Mouse (Mus musculus) thymus, postnatal 14 days (tissue): ENCODE data around the gene Tdrd1.

Experiments used
- DNase-seq: peaks from one replicate; pipeline ENCODE4 v3.0.0; 2021

Tdrd1 gene

DNA sequence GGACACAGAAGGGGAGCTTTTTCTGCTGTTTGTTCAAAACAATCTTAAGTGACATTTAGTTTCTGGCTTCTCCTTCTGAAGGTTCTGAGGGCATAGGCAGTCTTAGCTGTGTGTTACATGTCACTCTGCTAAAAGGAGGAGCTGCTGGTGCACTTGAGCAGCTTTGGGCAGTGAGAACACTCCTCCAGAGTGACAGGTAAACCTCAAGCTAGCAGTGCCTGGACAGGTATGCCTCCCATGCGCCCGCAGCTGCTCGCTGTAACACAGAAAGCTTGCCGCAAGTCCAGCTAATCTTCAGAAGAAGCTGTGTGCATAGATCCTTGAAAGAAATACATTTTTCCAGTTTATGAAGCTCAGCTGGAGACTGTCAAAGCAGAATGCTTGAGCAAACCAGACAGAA is 4.2 kb downstream of the Tdrd1 start:
- no peak for DNase-seq

DNA sequence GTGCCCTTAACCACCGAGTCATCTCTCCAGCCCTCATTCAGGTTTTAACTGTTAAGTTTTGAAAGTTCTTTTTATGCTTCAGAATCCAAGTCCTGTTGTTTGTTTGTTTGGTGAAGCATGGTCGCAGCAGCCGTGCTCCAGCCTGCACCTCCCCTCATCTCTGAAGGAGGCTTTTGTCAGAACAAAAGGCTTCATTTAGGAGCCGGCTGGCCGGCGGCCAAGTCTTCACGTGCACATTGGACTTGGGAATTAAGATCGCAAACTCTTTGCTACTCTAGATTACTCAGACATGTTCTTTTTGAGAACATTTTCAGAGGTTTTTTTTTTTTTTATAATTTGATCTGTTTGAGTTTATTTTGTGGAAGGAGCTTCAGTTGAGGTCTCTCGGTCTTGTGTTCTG is 9.3 kb downstream of the Tdrd1 start:
- no peak for DNase-seq

DNA sequence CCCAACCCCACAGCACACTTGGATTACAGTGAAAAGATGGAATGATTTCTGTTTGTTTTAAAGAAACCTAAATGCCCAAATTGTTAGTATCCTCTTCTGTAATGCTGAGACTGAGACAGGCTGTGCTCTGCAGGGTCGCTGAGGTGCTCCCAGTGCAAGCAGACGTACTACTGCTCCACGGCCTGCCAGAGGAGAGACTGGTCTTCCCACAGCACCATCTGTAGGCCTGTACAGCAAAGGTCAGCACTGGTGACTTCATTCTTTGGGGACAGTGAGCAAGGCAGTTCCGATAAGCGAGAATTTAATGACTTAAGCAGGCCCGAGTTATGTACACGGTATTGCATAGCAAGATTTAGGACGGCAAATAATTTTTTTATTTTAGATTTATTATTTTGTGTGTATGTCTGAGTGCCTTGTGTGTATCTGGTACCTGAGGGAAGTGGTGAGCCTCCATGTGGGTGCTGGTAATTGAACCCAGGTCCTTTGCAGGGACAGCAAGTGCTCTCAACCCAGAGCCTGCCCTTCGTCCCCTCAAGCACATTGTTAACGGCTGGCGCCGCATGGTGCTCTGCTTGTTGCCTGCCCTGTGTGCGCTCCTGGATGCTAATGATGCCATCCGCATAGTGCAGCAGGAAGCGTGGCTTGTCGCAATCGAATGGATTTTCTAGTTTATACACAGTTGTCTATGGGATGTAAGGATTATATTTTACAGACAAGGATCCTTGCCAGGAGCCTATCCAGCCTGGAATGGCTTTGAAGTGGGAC is 13.1 kb downstream of the Tdrd1 start:
- DNase-seq = no peak

DNA sequence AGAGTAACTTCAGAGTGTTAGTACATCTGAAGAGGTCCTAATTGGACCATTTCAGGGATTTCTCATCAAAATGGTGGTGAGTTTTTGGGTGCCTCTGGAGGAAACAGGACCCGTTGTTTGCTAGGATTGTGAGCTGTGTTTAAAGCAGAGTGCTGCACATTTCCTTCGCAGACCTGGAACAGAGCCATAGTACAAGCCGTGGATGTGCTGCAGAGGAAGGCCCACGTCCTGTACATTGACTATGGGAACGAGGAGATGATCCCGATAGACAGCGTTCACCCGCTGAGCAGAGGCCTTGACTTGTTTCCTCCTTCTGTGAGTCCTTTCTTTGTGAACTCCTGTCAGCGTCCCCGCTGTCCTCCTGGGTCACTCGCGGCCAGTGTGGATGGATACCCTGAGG is 17.0 kb downstream of the Tdrd1 start:
- DNase-seq = no peak

DNA sequence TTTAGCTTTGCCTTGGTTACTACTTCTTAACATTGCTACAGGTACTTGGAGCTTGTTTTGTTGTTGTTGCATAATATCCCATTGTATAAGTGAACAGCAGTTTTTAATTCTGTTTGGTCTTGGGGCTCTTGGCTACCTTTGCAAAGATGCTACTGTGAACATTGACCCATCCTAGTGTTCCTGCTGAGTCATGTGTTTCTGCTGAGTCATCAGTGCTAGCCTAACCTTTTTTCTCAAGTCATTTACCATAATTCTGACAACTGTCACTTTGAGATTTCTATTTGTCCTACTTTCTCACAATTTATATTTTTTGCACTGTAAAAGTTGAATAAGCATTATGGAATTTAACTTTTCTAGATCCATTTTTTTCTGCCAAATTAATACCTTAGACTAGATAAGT is 26.6 kb downstream of the Tdrd1 start:
- no peak for DNase-seq

DNA sequence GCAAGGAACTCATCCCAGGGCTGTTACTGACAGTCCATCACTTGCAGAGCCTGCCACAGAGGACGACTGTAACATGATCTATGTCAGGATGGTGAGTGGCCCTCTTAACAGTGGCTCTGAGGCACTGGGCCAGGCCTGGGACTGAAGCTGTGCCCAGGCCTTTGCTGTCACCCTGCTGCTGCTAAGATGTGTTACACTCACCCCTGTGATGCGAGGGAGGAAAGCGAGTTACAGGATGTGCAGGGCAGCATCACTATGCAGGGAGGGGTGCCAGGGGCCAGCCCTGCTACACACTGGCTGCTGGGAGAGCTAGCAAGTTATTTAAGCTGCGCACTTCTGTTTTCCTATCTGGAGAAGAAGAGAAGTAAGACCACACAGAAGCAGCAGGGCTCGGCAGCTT is 30.4 kb downstream of the Tdrd1 start:
- DNase-seq = no peak

DNA sequence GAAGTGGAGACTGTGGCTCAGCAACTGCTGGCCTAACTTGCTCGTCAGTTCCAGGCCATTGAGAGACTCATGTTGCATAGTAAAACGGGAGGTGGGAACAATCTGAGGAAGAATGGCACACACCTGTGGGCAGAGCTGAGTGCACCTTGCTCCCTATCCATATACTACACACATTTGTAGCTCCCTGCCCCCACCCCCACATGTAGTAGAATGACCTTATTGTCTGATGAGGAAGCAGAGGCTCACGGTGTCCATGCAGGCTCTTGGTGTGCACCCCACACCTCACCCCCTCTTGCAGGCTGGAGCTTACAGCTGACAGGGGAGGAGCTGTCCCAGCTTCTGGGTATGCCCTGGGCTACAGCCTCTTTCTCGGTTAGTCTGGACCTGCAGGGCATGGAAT is 41.7 kb downstream of the Tdrd1 start:
- no peak for DNase-seq

DNA sequence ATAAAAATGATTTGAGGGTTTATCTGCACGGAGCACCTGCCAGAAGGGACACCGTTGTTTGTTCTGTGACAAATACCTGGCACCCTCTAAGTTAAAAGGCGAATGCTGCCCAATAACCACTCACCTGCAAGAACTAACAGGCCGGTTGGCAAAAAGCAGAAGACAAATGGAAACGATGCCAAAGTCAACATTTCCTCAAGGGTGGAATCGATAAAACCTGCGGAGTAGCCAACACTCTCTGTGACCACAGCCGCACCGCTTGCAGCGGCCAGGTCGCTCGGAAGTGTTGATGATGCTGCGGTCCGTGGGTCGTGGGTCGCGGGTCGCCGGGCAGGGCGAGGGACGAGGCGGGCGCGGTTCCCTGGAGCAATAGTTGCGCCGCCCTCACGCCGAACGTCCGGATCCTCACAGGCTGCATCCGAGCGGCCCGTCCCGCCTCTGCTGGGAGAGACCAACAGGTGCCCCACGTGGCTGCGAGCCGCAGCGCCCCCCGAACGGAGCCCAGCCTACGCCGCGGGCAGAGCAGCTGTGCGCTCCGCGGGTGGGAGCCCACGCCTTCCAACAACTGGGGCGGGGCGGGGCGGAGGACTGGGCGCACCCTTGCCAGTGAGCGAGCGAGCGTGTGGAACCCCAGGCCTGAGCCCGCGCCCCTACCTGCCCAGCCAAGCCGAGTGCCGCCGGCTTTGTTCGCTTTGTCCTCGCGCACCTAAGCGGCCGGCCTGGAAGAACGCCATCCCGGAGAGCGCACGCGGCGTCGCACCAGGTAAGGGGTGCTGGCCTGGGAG is 48.0 kb downstream of the Tdrd1 start, which contains the start of gene Vwa2:
Gene Vwa2 (plus strand): TSS at position 434 of the 785 bp plus-strand sequence.
- DNase-seq = peak; percentile 54

DNA sequence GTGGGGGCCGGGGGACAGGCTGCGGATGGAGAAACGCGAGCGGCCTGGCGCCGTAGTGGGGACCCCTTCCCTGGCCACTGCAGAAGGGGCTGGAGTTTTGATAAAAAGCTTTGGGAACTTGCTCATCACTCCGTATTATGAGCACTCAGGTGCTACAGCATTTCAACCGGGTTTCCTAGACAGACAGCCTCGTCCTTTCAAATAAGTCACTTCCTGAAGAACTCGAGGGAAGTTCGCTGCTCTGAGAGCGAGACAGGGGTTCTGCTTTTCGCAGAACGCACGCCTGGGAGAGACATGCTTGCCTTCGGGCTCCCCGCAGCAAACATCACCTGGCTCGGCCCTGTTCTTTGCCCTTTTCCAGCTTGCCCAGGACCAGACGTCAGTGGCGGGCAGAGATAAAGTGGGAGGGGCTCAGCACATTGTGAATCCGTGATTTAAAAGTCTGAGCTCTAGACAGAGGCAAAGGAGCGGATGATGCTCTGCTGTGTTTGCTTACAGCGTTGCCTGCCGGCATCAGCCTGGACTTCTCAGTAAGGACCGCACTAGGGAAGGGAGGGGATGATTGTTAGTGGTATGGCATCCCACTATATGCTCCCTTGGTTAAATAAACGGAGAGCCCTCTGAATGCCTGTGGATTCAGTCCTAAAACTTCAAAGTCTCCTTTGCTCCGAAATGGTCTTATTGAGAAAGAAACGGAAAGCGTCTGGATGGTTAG is 48.7 kb downstream of the Tdrd1 start:
- no peak for DNase-seq

DNA sequence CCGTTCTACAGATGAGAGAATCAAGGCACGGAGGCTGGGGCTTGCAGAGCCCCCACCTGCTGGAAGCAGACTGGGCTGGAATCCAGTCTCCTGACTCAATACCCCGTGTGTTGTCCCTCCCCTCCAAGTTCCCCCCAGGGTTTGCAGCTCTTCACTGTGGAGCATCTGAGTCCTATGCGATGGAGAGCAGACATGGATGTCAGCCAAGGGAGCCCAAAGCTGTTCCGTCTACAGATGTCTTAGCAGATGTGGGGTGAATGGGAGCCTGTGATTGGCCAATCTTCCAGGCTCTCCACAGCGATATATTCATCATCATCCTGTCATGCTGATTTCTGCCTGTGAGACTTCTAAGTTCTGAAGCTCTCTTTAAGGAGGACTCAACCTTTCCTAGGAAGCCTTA is 51.4 kb downstream of the Tdrd1 start:
- DNase-seq = no peak

DNA sequence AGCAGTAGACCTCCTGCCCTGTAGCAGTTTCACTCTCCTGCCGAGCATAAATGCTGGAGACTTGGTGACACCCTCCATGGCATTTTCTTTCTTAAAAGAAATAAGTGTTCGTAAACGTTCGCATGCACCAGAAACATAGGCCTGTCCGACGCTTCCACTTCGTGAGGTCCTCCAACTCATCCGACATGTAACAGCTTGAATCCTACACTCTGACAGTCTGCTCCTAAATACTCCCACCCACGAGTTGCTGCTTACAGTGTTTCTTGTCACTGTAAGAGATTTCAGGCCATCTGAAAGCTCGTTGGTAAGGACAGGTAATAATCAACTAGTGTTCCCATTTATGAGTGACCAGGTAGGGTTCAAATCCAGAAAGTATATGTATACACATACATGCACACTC is 61.9 kb downstream of the Tdrd1 start:
- no peak for DNase-seq

DNA sequence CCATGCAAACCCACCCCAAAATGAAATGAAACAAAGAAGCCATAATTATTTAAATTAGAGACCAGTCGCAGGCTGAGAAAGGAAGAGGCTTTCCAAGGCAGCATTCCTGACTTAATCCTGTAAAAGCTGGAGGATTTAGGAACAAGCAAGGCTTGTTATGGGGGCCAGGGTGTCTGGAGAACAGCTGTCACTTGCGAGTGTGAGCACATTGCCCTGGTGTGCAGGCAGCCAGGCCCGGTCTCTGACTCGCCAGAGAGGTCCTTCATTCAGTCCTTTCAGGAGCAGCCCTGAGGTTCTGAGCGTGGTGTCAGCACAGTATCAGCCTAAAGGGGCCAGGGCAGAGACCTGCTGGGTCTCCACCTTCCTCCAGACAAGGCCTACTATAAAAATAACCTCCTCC is 62.6 kb downstream of the Tdrd1 start:
- DNase-seq = no peak

DNA sequence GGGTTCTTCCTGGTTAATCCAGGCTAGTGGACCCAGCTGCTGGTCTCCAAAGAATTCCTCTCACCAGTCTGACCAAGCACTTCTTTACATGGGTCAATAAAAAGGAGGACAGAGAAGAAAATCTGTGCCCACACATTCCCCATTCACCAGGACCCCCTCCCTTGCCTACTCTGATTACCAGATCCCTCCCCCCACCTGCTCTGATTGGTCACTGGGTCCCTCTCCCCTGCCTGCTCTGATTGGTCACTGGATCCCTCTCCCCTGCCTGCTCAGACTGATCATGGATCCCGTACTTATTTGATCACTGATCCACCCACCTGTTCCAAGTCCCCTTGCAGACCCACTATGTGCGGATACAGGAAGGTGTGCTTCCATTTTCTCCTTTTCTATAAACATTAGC is 65.4 kb downstream of the Tdrd1 start:
- DNase-seq = no peak

DNA sequence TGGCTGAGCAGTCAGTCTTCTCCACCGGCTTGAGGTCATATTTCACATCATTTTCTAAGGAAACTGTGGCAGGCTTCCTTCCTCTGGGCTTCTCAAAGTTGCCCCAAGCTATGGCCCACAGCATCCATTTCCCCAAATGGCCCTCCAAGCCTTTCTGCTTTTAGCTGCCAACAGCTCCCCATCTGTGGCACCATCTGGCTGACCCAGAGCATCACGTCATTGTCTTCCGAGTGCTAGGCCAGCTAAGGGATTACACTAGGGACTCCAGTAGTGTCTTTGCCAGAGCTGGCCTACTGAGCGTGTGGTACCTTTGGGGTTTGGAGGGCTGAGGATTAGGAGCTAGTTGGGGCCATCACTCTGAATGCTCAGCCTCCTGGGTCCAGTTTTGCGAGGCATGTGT is 66.6 kb downstream of the Tdrd1 start:
- DNase-seq = no peak

DNA sequence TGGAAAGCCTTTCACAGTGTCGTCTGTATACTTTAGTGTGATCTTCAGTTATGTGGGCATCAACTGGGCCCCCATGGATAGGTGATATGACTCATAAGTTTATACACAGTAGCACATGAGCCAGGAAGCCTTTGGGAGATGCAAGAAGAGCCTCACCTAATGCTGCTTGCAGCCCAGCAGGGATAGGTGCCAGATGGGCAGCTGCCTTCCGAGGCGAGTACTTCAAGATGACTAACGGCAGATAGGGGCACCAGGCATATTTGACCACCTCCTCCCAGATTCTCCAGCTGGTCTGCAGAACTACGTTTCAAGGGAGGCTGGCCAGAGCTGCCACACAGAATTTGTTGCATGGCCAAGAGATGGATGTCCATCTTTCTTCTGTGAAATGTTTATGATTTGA is 67.3 kb downstream of the Tdrd1 start:
- DNase-seq = no peak

DNA sequence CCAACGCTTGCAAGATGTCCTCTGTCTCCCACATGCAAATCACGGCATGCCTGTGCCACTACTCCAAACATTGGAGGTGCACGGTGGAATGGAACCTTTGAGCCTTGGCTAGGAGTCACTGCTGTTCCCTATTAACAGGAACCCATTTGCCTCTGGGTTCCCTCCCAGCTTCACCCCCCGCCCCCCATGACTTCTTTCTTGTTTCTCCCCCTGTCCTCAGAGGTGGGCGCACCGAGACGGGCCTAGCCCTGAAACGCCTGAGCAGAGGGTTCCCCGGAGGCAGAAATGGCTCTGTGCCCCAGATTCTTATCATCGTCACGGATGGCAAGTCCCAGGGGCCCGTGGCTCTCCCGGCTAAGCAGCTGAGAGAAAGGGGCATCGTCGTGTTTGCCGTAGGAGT is 71.6 kb downstream of the Tdrd1 start:
- DNase-seq = no peak

DNA sequence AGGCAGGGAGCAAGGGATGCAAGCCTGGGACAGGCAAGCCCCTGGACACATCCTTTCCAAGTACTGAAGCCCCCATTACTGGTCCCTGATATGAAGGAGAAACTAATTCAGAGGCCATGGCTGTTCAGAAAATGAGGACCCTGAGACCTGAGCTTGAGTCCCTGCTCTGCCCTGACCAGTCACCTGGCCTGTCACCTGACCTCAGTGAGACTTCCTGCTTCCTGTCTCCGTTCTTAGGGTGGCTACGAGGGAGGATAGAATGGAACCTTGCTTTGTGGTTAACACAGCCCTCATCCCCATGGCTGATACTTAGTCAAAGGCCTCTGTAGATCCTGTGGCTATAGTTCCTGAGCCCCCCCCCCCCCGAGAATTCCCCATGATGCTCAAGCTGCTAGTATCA is 78.1 kb downstream of the Tdrd1 start:
- no peak for DNase-seq

DNA sequence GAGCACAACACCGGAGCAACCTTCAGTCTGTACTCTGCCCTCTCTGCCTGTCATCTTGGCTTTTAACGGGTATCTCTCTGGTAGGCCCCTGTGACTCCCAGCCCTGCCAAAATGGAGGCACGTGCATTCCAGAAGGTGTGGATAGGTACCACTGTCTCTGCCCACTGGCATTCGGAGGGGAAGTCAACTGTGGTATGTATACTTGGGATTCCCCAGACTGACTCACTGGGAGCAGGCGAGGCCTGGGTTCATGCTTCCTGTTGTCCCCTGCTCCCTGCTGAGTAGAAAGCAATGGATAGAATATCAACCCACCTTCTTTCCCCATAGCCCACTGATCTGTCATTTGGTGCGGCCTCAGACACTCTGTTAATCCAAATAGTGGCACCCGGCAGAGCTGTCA is 79.4 kb downstream of the Tdrd1 start:
- no peak for DNase-seq

DNA sequence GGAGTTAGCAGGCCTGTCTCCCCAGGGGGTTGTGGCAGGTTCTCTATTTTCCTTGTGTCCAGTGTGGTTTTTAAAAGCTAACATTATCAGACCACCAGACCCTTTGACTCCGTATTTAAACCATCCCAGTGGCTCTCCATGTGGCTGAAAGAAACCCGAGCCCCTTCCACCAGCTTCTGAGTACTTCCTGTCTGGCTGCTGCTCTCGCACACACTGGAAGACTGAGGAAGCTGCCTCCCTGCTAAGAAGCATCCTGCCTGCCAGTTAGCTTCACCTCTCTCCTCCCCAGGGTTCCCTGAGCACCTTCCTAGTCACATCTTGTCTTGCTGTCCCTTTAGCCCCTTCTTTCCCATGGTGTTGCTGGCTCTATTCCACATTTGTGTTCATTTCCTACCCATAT is 81.8 kb downstream of the Tdrd1 start:
- DNase-seq = no peak

DNA sequence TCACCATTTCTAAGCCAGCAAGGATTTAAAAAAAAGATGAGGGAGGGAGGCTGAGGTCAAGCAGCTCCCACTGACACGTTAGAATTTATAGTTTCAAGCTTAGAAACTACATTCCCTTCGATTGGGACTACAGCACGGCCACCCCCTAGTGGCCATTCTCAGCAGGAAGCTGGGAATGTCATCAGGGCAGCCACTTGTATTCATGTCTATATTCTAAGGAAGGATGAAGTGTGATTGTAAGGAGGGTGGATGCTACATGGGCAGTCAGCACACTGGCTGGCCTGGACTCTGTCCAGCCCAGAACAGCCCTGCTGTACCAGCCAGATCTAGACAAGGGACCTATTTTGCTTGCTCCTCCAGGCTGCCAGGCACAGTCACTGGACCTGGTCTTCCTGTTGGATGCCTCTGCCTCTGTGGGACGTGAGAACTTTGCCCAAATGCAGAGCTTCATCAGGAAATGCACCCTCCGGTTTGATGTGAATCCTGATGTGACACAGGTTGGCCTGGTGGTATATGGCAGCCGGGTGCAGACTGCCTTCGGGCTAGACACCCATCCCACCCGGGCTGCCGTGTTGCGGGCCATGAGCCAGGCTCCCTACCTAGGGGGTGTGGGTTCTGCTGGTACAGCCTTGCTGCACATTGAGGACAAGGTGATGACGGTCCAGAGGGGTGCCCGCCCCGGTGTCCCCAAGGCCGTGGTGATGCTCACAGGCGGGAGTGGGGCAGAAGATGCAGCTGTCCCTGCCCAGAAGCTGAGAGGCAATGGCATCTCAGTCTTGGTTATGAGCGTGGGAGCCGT is 82.7 kb downstream of the Tdrd1 start:
- DNase-seq = peak; percentile 34

DNA sequence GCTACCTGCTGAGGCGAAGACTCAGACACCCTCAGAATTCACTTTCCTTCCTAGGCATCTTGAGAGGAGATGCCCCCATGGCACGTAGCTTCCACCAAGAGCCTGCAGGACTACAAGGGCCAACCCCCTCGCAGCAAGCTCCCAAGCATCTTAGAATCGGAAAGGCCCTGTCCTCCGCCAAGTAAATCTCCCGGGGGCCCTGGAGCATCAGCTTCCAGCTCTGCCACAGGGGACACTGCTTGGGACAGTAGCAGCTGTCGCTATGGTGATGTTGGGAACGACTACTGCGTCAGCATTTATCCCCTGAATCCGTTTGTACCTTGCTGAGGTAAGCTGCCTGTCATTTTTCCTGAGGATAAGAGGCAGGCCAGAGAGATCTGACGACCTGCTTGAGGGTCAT is 84.6 kb downstream of the Tdrd1 start:
- no peak for DNase-seq

DNA sequence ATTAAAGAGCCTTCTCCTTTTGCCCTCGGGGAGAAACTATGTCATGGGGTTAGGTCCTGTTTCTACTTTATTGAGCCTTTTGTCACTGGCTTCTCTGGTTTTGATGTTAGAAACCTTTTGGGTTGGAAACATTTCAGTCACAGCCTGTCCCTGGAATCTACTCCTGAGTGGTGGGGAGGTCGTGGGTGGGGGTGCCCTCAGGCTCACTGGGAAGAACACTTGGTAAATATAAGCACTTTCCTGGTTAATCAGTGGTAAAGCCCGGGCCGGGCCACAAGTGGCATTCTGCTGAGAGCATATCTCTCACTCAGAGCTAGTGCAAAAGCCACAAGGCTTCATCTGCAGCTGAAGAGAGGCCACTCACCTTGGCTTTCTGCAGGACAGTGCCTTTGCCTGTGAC is 87.8 kb downstream of the Tdrd1 start:
- DNase-seq = no peak

DNA sequence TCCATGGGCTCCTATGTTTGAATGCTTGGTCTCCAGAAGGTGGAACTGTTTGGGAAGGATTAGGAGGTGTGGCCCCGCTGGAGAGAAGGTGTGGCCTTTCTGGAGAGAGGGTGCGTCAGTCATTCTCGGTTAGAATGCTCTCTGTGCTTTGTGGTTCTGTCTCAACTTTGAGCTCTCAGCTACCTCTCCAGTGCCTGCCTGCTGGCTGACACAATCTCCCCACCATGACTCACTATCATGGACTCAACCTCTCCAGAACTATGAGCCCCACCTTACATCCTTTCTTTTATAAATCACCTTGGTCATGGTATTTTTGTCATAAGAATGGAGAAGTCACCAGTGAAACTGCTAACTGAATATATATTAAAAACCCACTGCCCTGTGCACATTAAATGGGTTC is 88.6 kb downstream of the Tdrd1 start:
- no peak for DNase-seq
